Mouse (Mus musculus): ENCODE measurements around the gene Trim32.

The Trim32 gene

DNA sequence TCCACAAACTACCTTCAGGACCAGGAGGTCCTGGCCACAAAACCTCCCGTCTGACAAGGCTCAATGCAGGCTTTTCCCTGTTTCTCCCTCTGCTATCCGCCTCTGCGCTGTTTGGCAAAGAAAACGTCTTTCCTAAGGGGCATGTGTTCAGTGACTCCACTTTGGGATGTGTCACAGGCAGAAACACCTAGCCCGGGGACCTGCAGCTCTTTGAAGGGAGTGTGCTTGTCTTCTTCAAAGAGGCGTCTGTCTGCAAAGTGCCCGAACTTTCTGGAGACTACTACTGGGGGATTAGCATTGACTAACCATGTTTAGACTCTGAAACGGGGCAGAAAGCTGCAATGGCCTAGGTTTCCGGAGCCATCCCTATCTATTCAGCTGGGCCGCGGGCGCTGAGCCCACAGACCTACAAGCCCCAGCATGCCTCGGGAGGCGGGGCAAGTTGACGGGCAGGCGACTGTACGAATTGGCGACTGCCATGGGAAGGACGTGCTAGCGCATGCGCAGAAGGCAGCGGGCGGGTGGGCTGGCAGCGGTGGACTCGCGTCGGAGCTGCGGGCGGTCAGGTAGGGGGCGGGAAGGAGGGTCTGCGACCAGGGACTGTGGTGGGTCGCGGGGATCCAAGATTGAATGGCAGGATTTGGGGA, at the start of gene Trim32:
Gene Trim32 (plus strand): TSS at position 483 of the 647 bp plus-strand sequence.
- DNase-seq (ENCODE audit: low spot score): peak; percentile 96

DNA sequence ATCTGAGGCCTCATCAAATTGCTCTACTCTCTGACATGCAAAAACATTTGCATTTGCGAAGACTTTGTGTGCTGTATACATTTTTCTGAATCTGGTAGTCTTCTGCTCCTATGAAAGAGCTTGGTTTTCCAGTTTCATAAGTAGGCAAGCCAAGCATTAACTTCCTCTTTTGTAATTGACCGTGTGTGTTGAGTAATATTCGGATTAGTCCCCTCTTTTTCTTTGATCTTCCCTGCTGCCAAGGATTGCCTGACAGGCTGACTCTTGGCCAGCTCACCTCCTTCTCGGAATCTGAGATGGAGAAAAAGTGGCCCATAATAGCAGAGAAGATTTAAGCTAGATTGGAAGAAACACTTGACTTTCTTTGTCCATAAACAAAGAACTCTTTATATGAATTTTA, 39.3 kb upstream of the Trim32 start:
- DNase-seq (ENCODE audit: low spot score): no peak

DNA sequence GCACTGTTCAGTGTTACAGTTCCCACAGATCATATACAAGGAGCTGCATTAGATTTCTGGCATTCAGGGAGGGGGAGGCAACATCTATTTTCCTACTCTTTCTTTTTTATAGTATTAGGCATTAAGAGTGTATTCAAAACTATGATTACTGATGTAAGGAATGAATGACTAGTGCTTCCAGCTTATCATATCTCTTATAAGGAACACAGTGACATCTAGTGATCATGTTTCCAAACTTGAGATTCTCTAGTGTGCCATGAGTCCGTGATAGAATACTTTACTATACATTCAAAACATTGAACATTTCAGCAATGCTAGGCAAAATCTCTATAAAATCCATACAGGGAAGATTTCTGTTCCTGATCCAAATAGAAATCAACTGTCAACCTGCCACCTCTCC, 24.5 kb upstream of the Trim32 start:
- DNase-seq (ENCODE audit: low spot score): no peak

DNA sequence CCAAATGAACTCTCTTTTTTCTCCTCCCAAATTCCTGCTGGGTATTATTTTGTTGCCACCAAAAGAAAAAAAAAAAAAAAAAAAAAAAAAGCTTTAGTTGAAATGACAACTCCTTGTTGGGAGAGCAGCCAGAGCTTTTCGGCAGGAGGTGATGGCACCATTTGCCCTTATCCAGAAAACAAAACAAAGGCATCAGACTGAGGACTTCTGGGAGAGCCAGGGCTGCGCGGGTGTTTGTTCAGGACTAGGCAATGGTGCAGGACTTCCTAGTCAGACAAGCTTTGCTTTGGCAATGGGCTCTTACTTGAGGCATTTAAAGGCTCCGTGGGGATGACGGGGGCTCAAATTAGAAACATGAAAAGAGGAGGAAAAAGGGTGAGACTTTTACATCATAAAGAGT, 17.8 kb upstream of the Trim32 start:
- DNase-seq (ENCODE audit: low spot score): no peak

DNA sequence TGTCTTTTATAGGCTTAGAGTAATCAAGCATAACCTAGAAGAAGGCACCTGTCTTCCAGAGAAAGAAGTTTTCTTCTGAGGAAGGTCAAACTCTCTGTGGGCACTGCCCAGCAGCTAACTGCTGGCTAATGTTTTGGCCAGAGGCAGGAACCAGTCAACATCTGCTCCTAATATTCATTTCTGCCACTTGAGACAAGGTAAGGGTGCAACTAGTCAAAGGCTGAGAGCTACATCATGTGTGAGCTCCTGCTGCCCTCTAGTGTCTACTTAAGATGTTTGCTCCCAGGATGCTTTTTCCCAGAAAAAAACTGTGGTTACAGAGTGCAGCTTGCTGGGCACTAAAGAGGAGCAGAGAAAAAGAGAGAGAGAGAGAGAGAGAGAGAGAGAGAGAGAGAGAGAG, 15.0 kb upstream of the Trim32 start:
- peak; percentile 84 for DNase-seq (ENCODE audit: low spot score)

DNA sequence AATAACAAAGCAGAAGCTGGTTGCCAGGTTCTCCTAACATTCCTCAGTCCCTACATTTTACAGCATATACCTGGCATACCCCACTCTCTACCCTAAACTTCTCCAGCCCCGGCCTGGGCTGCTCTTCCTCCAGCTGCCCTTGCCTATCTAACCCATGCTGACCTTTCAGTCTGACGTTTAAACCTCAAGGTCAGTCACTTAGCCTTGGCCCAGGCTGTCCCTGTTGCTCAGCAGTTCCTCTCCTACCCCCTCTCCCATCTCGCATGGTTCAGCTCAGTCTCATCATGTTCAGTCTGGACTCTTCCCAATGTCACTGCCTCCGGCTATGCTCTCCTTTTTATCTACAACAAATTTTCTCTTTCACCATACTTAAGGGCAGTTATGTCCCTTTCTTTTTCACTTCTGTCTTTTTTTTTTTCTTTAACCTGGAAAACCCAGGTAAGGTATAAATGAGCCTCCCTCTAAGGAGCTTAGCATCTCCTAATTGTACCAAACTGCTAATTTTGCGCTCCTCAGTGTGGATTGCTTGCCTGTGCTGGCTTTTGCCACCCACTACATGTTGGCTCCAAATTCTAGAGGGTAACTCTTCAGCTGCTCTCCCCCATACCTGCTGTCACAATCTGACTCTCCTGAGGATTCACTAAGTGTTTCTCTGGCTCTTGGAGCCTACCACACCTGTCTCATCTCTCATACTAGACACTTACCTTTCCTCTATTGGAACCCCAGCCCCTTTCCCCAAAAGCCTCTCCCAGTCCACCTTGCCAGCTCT, 10.0 kb upstream of the Trim32 start:
- no peak for DNase-seq (ENCODE audit: low spot score)

DNA sequence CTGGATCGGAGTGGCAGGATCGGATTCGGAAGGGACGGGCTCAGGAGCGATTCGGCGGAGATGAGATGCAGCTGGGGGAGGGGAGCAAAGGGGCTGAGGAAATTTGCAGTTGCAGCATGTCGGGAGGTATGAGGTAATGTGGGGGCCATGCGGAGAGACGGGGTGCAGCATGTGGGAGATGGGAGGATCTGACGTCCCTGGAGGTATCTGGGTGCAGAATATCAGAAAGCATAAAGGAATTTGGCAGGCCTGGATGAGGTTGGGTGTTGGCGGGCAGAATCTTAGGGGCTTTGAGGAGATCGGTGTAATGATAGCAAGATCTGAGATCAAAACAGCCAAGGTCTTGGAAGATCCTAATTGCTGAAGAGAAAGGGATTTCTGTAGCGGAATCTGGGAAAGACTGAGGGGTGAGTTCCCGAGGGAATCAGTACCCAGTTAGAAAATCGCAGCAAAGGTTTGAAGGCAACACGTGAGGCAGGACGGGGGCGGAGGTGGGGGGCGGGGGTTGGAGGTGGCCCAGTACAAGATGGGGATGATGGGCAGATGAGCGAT, 441 bp downstream of the Trim32 start:
- DNase-seq (ENCODE audit: low spot score): peak; percentile 53

DNA sequence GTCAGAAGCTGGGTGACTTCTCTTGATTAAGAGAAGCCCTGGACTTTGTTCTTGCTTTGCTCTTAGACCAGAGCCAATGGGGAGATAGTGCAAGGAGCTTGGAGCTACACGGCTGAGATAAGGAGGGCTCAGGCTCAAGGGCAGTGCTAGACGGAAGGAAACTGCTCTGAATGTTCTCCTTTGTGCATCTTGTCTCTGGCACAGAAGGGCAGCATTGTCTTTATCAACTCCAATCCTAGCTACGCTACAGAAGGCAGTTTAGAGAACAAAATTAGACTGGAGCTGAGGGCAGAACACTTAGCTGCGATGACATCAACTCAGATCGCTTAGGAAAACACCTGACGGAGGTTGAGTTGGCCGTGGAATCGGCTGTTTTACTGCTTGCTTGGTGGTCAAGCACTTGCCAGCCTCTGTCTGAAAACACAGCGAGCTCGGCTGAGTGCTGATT, 2.4 kb downstream of the Trim32 start:
- no peak for DNase-seq (ENCODE audit: low spot score)

DNA sequence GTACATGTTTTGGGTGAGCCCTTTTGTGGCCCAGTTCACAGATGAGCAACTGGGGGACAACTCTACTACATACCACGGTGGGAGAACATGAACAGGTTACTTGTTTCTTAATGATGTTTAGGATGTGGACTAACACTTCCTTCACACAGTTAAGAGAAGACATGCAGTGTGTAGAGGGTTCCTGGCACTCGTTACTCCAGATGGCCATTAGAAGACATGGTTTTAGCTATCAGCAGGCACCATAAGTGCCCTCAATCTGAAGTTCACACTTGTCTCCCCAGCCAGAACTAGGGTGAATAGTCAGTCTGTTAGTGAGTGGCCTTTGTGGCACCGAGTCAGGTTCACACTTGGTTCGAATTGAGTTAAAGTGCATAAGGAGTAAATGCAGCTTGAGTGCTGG, 3.3 kb downstream of the Trim32 start:
- no peak for DNase-seq (ENCODE audit: low spot score)

DNA sequence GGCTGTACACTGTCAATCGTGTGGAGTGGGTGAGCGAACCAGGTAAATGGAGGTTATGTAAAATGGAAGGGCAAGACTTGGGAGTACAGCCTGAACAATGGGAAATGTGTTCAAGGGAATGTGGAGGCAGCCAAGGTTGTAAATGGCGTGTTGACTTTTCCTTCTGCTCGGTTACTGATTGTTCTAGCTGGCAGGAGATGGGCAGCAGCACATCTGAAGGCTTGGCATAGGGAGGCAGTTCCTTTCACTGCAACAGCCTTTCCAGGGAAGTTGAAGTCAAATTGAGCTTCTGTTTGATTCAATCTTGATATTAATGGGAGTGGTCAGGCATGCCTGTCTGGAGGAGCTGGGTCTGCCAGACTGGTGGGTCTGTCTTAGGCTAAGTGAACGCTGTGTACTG, 5.5 kb downstream of the Trim32 start:
- DNase-seq (ENCODE audit: low spot score): no peak

DNA sequence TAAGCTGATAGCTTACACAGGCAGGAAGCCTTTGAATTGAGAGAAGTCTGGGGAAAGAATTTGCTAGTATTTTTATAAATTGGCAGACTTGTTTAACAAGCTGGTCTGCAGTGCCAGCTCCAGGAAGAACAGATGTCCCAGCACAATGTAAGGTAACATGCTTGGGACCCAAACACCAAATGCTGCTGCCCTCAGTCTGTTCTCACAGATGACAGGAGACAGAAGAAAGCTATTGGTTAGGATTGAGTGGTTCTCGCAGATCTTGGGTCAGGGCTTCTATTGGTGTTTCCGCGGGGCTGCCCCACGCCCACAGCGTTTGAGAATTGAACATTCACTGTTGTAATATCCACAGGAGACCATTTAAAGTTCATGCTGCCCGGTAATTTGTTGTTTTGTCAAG, 6.1 kb downstream of the Trim32 start:
- DNase-seq (ENCODE audit: low spot score): no peak

DNA sequence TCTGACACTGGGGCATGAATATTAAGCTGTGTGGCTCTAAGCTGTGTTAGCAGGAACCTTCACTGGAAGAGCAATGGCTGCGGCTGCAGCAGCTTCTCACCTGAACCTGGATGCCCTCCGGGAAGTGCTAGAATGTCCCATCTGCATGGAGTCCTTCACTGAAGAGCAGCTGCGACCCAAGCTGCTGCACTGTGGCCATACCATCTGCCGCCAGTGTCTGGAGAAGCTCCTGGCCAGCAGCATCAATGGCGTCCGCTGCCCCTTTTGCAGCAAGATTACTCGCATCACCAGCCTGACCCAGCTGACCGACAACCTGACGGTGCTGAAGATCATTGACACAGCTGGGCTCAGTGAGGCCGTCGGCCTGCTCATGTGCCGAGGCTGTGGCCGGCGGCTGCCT, 8.3 kb downstream of the Trim32 start:
- DNase-seq (ENCODE audit: low spot score): no peak

DNA sequence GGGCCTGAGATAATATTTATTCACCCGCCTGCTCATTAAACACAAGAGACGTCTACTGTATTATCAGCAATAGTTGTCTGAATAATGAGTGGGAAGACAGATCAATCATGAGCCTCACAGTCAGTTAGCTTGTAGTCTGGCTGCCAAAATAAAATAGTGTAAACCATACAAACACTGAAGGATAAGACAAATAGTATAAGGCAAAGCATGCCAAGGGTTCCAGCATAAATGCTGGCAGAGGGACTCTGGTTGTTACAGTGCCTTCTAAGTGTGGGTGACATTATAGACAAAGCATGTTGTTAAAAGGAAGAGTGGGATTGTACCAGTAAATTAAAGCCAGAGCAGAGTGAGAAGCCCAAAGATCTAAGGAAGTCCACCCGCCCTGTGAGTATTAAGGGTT, 15.3 kb downstream of the Trim32 start:
- DNase-seq (ENCODE audit: low spot score): no peak

DNA sequence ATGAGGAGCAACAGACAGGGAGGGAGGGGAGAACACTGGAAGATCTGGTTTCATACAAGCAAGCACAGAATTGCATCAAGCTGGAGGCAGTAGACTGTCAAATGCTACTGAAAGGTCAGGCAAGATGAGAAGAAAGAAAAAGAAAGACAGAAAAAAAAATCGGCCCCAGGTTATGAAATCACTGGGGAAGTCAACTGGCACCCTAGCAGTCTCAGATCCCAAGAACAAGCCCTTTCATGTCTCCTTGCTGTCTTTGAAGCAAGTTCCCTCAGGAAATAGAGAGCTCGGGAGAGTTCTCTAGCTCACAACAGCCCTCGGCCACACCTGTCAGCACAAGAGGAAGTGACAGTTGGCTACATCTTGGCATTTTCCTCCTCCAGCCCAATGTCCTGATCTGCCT, 33.4 kb downstream of the Trim32 start:
- no peak for DNase-seq (ENCODE audit: low spot score)

DNA sequence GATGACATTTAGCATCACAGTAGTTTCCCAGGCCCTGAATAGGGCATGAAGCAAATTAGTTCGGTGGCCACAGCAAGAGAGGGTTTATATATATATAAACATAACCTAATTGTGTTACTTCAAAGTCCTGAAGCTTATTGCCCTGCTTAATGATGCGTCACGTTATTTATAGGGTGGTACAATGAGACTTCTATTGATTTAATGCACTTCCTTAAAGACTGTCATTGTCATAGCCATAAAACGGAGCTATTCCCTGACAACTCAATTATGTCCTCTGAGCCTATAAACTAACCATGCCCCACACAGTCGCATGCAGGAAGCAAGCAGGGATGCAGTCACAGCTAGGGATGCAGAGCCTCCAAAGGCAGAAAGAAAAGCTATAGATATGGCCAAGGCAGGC, 37.8 kb downstream of the Trim32 start:
- no peak for DNase-seq (ENCODE audit: low spot score)

DNA sequence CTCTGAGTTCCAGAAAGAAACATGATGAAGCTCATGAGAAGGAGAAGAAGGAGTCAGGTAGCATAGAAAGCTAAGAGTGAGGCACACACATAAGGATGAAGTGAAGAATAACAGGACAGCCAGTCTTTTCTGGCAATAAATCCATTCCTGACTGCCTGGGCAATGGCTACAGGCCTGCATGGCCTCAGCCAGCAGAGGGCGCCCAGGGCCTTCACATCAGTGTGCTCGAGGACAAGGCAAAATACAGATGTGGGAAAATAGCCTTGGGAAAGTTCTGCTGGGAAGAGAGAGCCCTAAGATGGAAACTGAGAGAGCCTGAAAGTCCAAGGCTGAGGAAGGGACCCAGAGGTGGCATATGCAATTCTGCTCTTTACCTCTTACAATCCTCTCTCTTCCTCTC, 49.9 kb downstream of the Trim32 start:
- peak; percentile 92 for DNase-seq (ENCODE audit: low spot score)

DNA sequence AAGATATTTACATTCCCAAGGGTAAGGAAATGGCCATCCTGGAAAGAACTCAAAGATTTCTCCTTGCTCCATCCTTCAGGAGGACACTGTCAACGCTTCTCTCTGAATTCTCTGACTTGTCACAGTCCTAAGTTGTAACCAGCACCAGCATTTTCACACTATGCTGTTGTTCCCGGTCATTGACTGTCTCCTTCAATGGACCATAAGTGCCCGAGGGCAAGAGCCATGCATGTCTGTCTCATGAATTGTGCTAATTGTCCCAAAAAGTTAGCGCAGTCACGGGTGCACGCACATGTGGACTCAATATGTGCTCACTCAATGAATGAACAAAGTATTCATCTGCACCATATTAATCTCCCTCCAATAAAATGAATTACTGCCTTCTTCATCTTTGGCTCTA, 58.4 kb downstream of the Trim32 start:
- no peak for DNase-seq (ENCODE audit: low spot score)
